Mouse (Mus musculus) kidney, adult 11 months (tissue): ENCODE data around the gene Sh3yl1.
A peak's percentile ranks its signal among the peaks of the same experiment; 100 is the strongest.

Source experiments
- DNase-seq: peaks from one replicate; pipeline ENCODE4 v3.0.0; 2022

The Sh3yl1 gene

DNA sequence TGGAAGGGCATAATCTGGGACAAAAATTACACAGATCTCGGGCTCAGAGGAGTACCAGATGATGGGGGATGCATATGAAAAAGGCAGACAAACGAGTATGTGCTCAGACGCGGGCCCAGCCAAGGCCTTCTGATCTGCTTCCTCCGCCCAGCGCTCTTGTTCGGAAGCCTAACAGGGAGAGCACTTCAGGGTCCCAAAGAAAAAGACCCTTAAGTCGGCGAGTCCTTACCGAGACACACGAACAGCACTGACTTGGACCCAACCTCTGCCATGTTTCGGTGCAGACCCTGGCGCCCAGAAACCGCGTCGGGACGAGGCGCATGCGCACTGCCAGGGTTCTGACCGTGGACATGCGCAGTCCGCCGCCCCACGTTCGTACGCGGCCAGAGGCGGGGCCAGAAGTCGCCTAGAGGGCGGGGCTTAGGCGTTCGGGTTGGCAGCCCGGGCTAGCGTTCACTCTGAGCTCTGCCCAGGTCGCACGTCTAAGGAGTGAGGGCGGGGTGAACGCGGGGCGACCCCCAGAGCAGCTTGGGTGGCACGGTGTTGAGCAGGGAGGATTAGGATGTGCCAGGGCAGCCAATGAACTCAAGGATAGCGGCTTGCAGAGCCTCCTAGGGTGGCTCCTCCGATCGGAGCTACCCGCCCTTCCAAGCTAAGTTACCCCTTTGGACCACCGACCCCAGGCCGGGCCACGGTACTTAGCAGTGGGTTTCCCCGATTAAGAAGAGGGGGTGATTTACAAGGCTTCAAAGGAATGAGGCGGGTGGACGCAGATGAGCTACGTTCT, at the start of gene Sh3yl1, which contains the start of gene Acp1:
Sh3yl1 (plus strand) TSS at position 408 of the 787 bp plus-strand sequence.
Acp1 (minus strand) TSS at position 329 of the 787 bp plus-strand sequence.
- peak; percentile 93 for DNase-seq

DNA sequence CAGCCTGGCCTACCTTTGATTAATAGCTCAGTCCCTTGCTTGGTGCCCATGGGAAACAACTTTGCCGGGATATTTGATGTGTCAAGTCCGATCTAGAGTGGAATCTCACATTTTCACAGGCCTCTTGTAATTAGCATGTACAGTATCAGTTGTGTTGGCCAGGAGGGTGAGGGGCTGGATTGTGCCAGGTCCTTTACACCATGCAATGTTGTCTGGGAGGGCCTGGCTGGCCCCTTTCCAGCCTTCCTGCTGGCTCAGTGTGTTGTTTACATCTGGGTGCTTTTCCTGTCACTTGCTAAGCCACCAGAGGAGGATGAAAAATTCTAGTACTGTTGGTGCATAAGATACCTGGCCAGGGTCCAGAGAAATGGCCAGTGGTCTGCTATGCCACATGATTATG, 47.1 kb upstream of the Sh3yl1 start:
- no peak for DNase-seq

DNA sequence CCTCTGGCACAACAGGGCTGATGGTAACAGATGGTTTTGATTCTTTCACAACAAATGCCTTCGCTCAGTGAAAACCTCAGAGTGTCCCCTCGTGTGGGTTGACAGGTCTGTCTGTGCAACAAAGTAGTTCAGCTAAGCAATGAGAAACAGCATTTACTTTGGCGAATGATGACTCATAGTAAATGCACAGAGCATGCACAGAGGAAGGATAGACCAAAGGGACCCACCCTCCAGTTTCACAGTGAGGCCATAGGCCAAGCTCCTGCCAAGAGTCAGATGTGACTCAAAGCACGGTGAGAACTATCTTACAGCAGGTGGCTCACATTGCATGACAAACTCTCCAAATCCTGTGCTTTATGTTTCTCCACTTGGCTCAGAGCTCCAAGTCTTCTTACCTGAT, 45.7 kb upstream of the Sh3yl1 start:
- no peak for DNase-seq

DNA sequence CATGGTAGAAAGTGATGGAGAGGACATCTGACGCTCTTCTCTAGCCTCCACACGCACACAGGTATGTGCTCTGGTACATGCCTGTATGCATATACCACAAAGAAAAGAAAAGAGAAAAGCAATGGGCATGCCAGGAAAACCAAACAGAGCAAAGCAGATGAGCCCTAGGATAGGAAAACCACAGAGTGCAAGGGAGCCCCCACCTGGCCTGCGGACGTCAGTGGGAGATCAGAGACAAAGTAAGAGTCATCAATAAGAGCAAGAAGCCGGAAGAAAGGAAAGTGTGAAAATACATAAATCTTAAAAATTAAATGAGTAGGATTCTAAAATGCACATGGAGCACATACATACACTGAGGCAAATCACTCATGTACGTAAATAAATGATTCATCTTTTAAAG, 32.0 kb upstream of the Sh3yl1 start:
- no peak for DNase-seq

DNA sequence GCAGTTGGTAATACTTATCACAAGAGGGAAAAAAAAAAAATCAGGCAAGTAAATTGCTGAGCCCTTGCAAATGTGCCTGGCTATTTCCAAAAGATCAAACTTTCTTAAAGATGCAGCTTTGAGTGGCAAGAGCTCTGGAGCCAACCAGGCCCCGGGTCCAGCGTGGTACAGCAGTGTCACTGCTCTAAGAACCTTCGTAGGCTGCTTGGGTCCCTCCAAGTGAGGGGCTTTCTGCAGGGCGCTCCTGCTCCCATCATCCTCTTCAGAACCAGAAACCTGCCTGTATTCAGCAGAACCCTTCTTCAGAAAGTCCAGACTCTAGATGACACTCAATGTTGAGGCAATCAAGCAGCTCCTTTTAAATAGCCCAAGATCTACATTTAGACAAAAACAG, 27.9 kb upstream of the Sh3yl1 start:
- no peak for DNase-seq

DNA sequence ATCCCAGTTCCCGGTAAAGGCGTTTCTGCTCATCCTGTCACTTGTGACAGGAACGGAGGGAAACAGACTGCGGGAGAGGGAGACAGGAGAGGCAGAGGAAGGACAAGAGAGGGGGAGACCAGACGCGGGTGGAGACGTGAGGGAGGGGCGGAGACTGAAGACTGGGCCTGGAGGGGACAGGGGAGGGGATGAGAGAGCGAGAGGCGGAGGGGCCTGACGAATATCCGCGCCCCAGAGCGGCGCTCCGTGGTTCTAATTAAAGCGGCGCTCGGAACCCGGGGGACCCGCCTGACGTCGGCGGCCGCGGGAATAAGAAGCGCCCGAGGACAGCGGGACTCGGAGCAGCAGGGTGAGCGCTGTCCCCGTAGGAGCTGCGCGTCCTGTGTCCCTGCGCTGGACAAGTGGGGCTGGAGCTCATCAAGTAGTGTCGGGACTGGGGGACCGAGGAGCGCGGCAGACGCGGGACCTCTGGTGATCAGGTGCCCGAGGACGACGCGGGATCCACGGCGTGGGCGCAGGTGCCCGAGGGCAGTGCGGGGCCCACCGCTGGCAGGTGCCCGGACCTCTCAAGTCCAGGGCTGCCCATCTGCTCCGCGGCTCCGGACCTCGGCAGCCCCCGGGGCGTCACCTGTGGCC, 27.4 kb upstream of the Sh3yl1 start, which contains the start of gene Alkal2:
Alkal2 (plus strand) TSS at position 337 of the 636 bp plus-strand sequence.
- DNase-seq = no peak

DNA sequence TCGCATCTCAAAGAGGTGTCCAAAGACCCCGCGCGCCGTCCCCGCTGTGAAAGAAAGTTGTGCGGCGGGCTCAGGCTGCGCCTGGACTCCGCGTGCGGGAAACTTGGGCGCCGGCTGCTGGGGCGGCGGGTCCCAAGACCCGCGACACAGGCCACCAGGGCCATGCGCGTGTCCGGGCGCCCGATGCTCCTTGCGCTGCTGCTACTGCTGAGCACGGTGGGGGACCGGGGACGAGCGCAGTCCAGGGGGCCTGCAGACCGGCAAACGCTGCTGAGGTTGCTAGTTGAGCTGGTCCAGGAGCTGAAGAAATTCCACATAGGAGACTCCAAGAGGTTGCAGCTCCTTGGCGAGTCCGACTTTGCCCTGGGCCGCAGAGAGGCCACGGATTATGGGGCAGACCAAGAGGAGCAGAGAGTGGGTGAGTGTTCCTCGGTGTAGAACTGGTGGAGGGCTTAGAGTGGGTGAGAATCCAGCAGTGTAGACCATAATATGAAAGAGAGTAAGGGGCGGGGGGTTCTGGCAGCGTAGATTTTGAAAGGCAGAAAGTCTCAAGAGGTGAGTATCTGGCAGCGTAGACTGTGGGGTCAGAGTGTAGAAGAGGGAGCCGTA, 26.7 kb upstream of the Sh3yl1 start:
- DNase-seq = no peak

DNA sequence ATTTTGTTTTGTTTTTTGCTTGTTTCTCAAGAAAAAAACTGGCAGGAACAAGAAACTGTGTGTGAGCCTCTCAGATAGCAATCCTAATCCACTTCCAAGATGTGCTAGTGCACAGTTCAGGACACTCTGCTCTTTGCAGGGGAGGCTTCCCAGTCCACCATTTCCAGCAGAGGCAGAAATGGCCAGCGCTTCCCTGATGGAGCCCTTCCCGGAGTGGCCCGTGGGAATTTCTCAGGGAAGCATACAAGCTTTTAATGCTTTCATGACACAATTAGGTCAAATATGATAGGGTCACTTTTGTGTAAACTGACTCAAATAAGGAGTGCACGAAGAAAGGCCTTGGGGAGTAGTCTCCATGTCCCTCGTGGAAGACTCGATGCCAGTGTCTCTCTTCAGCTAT, 25.6 kb upstream of the Sh3yl1 start:
- DNase-seq = no peak

DNA sequence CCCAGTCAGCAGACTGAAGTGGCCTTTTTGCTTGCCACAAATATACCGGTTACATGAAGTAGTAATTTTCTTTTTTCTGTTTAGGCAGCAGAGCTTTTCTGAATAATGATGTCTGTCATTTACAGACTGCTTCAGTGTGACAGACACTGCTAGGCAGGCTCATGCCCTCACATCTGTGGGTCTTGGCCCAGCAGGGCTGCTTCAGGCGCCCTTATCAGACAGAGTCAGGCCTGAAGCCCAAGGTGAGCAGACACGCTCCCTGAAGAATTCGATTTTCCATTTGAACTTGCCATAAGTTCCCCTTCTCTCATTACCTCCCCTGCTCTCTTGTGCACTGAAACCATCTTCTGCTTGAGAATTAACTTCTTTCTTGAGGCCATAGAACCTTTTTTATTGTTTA, 23.5 kb upstream of the Sh3yl1 start:
- DNase-seq = no peak

DNA sequence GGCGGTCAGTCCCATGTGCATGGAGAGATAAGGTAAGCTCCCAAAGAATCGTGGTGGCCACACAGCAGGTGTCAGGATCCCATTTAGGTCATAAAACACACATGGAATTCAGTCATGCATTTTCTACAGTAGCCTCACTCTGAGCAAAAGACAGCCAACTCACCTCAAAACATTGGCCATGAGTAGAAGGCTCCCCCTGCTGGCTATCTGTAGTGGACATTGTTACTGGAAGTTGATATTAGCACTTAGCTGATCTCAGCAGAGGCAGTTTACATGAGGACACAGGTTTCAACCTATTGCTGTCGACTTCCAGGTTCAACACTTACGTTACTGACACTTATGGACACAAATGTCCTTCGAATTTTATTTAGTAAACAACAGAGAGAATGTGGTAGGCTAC, 21.4 kb upstream of the Sh3yl1 start:
- peak; percentile 47 for DNase-seq

DNA sequence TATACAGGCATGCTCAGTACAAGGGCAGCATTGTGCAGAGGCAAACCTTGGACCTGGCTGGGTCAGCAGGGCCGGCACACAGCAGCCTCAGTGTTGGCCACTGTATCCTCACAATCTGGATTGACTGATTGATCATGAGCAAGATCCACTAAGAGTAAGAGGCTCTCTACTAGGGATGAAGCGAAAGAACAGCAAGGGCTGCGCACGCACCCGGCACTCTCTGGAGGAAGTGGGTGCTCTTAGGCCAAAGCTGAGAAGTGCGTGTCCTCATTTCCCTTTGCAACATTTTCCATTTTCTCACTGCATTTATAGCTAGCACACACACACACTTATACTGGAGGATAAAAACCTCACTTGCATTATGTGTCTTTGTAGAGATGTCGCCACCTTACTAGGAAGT, 20.0 kb upstream of the Sh3yl1 start:
- DNase-seq = no peak

DNA sequence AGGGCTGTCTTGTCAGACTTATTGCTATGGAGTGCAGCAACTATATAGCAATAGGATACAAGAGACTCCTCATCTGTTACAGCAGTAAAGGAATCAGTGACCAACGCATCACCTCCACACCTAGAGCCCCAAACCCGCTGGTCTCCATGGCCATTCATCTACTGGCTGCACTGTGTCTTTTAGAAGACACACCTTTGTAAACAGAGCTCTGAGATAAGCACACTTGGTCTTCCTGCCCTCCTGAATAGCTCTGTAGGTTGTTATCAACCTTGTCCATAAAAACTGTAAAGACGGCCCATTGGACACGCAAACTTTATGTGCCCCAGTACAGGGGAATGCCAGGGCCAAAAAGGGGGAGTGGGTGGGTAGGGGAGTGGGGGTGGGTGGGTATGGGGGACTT, 14.4 kb upstream of the Sh3yl1 start:
- no peak for DNase-seq

DNA sequence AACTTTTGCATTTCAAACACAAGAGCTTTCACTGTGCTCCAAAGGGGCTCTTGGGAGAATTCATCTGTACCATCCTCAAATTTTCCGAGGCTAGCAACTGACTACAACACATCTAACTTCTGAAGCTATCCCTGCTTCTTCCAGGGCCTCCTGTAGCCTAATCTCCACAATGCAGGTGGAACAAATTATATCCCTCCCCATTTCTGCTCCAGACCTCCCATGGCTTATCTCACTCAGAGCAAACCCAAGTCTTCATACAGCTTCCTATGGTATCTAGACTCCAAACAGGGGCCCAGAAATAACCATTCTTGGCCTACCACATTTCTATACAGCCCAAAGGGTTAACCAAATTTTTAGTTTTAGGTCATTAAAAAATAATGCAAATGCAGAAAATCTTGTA, 2.8 kb upstream of the Sh3yl1 start:
- DNase-seq = no peak

DNA sequence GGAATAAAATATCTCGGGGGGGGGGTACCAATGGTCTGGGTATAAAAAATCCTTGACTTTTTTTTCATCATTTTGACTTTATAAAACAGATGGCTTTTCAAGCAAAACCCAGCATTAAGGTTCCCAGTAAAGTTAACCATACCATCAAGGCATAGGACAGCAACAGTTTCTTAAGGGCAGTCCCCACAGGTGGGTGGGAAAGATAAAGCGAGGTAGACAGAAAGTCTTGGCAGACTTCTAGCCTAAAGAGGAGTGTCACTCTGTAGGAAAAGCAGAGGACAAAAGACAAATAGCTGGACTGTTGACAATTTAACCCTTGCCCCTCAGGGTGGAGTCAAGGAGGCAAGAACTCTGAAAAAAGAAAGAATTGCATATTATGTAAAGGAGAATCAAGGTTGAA, 1.6 kb upstream of the Sh3yl1 start:
- no peak for DNase-seq

DNA sequence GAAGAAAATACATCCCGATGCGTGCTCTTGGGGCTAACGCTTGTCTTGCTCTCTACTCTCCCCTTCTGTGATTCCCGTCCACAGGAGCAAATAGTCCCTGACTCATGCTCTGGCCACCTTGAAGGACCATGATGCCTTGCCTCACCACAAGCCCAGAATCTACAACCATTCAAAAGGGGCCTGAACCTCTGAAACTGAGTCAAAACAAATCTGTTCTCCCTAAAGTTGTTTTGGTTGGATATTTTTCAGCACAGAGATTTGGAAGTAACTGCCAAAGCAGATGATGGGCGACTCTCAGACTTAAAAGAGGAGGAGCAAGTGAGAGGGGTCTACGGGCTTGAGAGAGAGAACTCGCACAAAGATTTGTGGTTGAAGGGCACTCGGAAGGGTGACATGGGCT, 608 bp upstream of the Sh3yl1 start:
- no peak for DNase-seq

DNA sequence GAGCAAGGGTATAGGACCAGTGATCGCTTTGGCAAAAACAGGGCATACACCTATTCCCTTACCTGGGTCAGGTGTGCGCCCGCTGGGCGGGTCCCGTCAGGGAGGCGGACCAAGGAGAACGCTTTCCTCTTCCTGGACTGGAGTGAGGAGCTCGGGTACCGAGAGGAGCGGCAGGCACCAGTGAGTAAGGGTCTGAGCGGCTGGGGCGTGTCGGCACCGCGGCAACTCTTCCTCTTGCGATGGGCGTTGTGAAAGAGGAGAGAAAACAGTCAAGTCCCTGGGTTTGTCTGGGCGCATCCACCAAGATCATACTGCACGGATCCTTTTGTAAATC, 547 bp downstream of the Sh3yl1 start:
- DNase-seq = peak; percentile 87

DNA sequence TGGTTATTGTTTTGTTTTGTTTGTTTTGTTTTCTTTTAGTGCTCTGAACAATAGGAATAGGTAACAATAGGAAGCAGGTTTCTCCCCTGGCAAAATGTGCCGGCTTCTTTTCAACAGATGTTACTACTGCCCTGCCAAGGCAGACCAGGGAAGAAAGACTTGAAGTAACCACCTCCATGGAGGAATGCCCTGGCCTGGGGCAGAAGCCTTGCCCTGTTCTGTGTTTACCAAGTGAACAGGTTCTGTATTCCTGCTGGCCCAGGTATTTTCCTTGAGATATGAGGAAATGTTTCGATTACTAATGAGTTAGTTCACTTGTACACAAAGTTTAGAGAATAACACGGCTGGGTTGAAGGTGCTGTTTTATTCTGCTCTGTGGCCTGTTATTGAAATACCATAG, 1.4 kb downstream of the Sh3yl1 start:
- peak; percentile 55 for DNase-seq

DNA sequence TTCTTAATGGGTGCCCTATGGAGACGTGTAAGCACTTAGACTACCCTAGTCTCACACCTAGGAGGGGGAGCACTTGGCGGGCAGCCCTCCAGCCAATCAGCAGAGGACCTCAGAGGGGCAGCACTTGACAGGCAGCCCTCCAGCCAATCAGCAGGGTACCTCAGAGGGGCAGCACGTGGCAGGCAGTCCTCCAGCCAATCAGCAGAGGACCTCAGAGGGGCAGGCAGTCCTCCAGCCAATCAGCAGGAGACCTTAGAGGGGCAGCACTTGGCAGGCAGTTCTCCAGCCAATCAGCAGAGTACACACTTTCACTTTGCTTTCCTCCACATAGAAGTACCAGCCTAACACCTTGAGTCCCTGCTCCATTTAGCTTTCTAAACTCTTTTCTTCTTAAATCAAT, 10.9 kb downstream of the Sh3yl1 start:
- DNase-seq = no peak

DNA sequence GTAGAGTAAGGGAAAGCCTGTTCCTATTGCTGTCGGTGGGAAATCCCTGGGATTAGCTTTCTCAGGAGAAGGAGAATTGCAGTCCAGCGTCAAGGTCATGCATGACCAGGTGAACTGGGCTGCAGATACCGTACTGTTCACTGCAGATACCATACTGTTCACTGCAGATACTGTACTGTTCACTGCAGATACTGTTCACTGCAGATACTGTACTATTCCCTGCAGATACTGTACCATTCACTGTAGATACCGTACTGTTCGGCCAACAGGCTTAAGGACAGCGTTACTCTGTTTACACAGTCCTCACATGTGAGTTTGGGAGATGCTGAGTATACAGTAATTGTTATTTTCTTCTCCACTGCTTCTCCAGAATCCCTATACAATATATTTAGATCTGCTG, 16.7 kb downstream of the Sh3yl1 start:
- DNase-seq = no peak

DNA sequence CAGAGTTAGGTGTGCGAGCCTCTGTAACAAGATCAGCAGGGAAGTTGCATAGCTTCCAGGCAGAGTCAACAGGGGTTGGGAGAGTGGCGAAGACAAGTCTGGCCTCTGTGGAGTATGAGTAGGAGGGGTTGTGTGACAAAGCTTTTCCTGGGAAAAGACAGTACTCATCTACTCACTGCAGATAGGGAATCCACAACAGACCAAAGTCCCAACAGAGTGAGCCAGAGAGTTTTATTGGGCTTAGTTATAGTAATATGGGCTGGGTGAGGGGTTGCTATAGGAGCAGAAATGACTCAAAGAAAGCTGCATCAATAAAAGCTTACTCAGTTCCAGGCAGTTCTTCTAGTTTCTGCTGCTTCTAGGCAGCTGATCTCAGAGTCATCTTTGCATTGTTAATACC, 21.8 kb downstream of the Sh3yl1 start:
- no peak for DNase-seq

DNA sequence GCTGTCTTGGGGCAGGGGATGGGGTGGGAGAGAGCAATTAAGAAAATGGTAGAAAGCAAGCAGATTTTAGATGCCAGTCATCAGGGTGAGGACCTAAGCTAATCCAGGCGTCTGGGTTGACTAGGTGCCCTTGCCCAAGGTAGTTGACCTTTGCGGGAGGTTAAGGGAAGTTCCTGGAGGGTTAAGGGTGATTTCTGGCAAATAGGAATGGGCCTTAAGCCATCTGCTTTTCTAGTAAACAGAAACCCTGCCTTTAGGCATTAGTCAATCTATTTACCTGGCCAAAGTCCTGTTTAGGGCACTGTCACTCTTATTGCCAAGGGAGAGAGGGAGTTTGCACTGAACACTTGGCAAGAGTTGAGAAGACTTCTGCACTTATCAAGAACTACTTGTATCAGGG, 25.4 kb downstream of the Sh3yl1 start:
- DNase-seq = peak; percentile 37

DNA sequence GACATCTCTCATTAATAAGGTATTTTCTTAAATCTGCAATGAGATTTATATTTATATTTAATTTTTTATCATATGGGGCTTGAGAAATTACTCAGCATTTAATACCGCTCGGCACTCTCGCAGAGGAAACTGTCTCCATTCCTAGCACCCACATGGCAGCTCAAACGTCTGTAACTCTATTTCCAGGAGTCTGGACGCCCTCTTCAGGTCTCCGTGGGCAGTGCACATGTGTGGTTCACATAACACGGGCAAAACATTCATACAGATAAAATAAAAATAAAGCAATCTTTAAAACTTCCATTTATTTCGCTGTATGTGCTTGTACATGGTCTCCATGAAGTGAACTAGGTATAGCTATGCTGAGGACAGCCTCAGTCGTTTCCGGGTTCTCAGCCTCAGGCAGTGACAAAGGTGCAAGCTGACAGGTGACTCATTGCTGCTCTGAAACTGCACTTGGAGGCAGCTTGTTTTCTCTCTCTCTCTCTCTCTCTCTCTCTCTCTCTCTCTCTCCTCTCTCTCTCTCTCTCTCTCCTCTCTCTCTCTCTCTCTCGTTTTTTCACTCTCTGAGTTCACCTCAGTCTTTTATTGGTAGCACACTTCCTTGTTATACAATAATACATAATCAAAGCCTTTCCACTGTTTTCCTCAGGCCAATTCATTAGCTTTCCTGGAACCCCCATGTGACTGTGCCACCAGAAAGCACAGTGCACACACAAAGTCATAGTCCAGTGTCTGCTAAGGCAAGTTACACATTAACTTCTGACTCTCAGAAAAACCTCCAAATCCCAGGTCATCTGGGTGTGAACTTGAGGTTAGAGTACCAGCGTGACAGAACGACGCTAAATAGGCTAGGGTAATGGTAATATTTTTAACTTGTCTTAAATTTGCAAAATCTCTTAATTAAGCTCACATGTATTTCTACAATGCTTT, 31.9 kb downstream of the Sh3yl1 start:
- DNase-seq = peak; percentile 83

DNA sequence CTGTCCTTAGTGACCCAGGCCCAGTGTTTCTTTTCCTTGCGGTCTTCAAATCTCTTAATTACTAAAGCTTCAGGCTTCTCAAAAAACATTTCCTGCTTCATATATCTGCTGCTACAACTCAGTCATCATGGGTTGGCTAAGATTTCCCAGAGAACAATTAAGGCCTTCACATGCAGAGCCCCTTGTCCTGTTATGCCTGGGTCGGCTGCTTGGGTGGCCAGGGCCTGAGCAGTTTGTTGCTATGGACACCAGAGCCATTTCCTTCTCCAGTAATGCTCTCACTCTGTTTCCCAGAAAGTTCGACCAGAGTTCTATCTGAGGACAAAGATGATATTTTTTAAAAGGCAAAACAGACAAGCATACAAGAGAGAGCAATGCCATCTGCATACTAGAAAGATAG, 32.7 kb downstream of the Sh3yl1 start:
- DNase-seq = no peak
